Mouse (Mus musculus) heart, postnatal 0 days (tissue): ENCODE measurements around the gene Mia. TPM values are rescaled to one million over a fixed set of nuclear protein-coding genes. Genes with fewer than 3 reads are reported as not detected.

ENCODE experiments used
- ATAC-seq: fragments of 200-750 bp; cut with Nextera tagmentation; 2 replicates; pipeline ENCODE4 v1.8.0; 2017; ENCODE audit warnings: low read depth, moderate number of reproducible peaks, moderate library complexity; ENCODE audit not compliant: insufficient read depth
- DNase-seq: peaks from one replicate; pipeline ENCODE4 v3.0.0-alpha.2; 2016; ENCODE audit warnings: low spot score
- H3K27ac ChIP-seq: fragments of 300-500 bp; sonication (generic); 2 replicates; pipeline ENCODE4 v1.5.1; 2014; ENCODE audit warnings: low read depth, mild to moderate bottlenecking
- H3K27me3 ChIP-seq: fragments of 300-500 bp; sonication (generic); 2 replicates; pipeline ENCODE4 v1.6.1; 2014; ENCODE audit warnings: low read length, mixed read lengths; ENCODE audit not compliant: control insufficient read depth, insufficient read depth
- H3K36me3 ChIP-seq: fragments of 300-500 bp; sonication (generic); replicated peaks from 2 replicates; pipeline ENCODE4 v1.6.1; 2014; ENCODE audit warnings: low read length, mixed read lengths; ENCODE audit not compliant: control insufficient read depth, insufficient read depth
- H3K4me1 ChIP-seq: fragments of 300-500 bp; sonication (generic); 2 replicates; pipeline ENCODE4 v1.6.1; 2014; ENCODE audit warnings: antibody characterized with exemption; ENCODE audit not compliant: control insufficient read depth, insufficient read depth
- H3K4me2 ChIP-seq: fragments of 300-500 bp; sonication (generic); 2 replicates; pipeline ENCODE4 v1.6.1; 2014; ENCODE audit warnings: low read depth, mild to moderate bottlenecking, low read length, moderate library complexity
- H3K4me3 ChIP-seq: fragments of 300-500 bp; sonication (generic); 2 replicates; pipeline ENCODE4 v1.5.1; 2014; ENCODE audit warnings: low read depth, low read length
- H3K9ac ChIP-seq: fragments of 300-500 bp; sonication (generic); replicated peaks from 2 replicates; pipeline ENCODE4 v1.6.1; 2014; ENCODE audit warnings: low read depth, low read length, mixed read lengths
- H3K9me3 ChIP-seq: fragments of 300-500 bp; sonication (generic); replicated peaks from 2 replicates; pipeline ENCODE4 v1.6.1; 2016; ENCODE audit warnings: low read length; ENCODE audit not compliant: control insufficient read depth
- CTCF ChIP-seq: IDR thresholded peaks from 2 replicates; pipeline ENCODE4 v1.5.1; 2016; ENCODE audit warnings: antibody characterized with exemption, control low read depth, low read depth
- EP300 ChIP-seq: IDR thresholded peaks from 2 replicates; pipeline ENCODE4 v1.6.1; 2016; ENCODE audit warnings: antibody characterized with exemption, low read depth
- WGBS: fragments of 180-500 bp; shearing (Covaris S2); extraction: QIAGEN DNeasy Blood & Tissue Kit; methylation state at CpG from one replicate; pipeline ENCODE4 v1.1.7; 2014; 5-methylcytosine and 5-hydroxymethylcytosine counted together
- polyA plus RNA-seq: library from polyadenylated mRNA; unstranded; fragments of >200 nt; fragmentation: Nextera tagmentation; extraction: Ambion mirVana; gene quantifications from 2 replicates; pipeline ENCODE4 v1.2.1, GENCODE M21; 2015
- total RNA-seq: library from RNA; depleted of rRNA; stranded (reverse); fragments of >200 nt; gene quantifications from 2 replicates; pipeline ENCODE4 v1.2.3, GENCODE M21; 2014; ENCODE audit warnings: low replicate concordance

Gene Mia
- total and polyA plus RNA-seq, 2 experiments from 2014 or later, result 0.25 TPM; not detected in 1

DNA sequence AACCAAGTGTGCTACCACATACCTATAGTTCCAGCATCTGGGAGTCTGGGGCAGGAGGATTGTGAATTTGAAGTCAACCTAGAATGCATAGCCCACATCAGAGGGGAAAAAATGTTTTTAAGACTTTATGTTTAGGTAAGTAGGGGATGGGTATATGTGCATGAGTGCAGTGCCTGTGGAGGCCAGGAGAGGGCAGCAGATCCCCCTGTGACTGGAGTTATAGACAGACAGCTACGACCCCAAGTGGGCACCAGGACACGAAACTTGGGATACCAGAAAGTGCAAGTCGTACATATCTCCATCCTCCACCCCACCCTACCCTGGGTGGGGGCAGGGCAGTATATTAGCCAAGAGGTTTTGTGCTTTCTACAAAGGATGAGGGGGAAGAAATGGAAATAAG is 4.0 kb upstream of the Mia start:
- peaks cover 59% of the 10 kb centered on the region for H3K36me3 ChIP-seq
- H3K4me2 ChIP-seq, result no peak overlapping the region
- no peaks in the 10 kb centered on the region for H3K9me3 ChIP-seq
- H3K27ac ChIP-seq, result no peak overlapping the region
- no peak overlapping the region for H3K4me3 ChIP-seq
- DNase-seq, result no peak
- no peaks in the 10 kb centered on the region for H3K4me1 ChIP-seq
- no peak for ATAC-seq
- no peak overlapping the region for H3K9ac ChIP-seq
- TF ChIP-seq CTCF (peak; percentile 56), EP300 (no peak)
- WGBS, result 61% methylated on average over 3 of the region's 3 CpGs
- H3K27me3 ChIP-seq, result no peaks in the 10 kb centered on the region

DNA sequence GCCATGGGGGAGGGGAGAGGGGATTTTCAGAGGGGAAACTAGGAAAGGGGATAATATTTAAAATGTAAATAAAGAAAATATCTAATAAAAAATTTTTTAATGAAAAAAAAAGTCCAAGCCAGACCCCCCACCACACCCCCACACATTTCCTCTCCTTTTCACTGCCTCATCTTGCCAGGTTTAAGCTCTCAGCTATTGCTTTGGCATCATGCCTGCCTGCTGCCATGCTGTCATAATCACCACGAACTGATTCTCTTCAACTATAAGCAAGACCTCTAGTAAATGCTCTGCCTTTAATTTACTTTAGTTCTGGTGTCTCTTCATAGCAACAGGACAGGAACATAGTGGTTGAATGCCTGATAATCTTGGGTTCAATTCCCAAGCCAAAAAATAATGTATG is 1.5 kb upstream of the Mia start:
- peaks cover 12% of the 10 kb centered on the region for H3K4me1 ChIP-seq
- 54% methylated on average over 1 of the region's 1 CpGs for WGBS
- no peak overlapping the region for H3K4me3 ChIP-seq
- TF ChIP-seq EP300 (no peak), CTCF (no peak)
- H3K27me3 ChIP-seq, result no peaks in the 10 kb centered on the region
- ATAC-seq, result no peak
- no peak for DNase-seq
- H3K27ac ChIP-seq, result no peak overlapping the region
- H3K4me2 ChIP-seq, result no peak overlapping the region
- H3K9me3 ChIP-seq, result no peaks in the 10 kb centered on the region
- peaks cover 34% of the 10 kb centered on the region for H3K36me3 ChIP-seq
- no peak overlapping the region for H3K9ac ChIP-seq

DNA sequence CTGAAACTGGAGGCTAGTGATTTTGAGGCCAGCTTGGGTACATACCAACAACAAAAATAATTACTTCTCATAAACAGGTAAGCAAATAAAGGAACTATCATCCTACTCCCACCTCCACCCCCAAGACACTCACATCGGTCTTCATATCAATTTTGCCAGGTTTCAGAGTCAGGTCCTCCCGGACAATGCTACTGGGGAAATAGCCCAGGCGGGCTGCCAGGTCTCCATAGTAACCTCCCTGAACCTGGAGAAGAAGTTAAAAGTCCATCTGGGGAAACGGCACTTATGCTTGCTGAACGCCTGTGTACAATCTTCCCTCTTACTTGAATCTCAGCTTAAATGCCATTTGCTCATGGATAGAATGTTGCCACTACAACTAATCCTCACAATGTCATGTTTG is 921 bp downstream of the Mia start:
- H3K27ac ChIP-seq, result no peak overlapping the region
- TF ChIP-seq CTCF (no peak), EP300 (no peak)

DNA sequence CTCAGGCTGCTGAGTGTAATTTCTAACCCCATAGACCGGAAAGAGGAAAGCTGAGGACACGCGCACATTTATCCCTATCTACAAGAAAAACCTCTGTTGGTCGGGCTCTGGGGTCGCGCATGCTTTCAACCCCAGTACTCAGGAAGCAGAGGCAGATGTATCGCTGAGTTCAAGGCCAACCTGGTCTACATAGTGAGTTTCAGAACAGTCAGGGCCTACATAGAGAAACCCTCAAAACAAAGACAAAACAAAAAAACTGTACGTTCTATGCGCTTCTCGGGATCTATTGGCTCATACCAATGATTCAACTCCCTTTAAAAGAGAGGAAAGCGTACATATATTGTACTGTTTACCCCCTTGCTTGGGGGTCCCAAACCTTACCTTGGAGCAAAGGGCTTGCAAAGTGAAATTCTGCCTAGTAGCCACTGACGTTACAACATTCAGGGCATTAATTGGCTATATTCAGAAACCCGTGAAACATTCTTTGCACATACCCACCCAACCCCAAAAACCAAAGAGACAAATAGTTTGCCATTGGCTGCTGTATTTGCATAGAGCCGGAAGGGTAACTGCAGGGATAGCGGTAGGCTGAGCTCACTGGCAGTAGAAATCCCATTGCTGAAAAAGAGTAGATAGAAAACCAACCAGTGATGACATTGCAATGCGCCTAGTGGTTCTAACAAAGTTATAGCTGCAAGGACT is 1.6 kb downstream of the Mia start:
- WGBS, result 43% methylated on average over 16 of the region's 16 CpGs

More for the DNA sequence above, 921 bp downstream of the Mia start:
- Histone ChIP-seq H3K4me2 (no peak overlapping the region), H3K9me3 (no peaks in the 10 kb centered on the region), H3K4me1 (peaks cover 12% of the 10 kb centered on the region), H3K27me3 (no peaks in the 10 kb centered on the region), H3K36me3 (peaks cover 11% of the 10 kb centered on the region; the same call in 1 of the 2 replicates), H3K4me3 (no peak overlapping the region), H3K9ac (no peak overlapping the region)
- DNase-seq, result peak; percentile 66
- ATAC-seq, result no peak
- 46% methylated on average over 5 of the region's 5 CpGs for WGBS

DNA sequence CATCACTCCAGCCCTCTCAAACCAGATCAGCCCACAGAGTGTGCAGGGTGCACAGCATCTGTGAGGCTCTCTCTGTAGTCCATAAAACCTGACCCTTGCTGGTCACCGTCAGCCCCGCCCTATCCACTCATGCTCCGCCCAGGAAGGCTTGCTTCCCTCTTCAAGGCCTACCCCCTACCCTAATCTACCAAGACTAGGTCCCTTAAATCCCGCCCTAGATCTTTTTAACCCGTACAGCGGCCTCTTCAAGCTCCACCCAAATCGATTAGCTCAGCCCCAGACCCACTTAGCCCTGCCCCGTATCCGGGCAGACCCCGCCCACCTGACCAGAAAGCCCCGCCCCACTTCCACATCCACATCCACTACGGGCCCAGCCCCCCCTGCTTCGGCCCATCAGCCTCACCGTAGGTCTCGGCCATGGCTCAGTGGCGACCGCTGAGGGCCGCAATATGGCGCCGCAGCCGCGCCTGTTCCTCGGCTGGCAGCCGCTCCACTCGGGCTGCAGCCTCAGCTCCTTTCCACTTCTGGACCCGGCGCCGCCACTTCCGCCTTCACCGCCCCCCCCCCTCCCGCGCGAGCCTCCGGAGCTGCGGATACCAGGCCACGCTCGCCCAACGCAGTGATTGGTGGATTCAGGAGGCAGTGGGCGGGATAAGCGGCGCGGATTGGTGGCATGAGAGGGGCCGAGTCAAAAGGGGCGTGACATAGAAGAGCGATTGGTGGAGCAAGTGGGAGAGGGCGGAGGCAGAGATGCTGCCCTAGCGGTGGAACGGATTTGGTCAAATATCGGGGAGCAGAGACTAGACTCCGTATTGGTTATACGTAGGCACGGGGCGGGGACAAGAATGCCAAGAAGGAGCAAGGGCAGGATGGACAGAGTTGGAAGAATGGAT is 2.4 kb downstream of the Mia start, which contains the start of gene Rab4b:
Gene Rab4b (minus strand): TSS at position 573 of the 893 bp plus-strand sequence.
- H3K9me3 ChIP-seq, result no peaks in the 10 kb centered on the region
- ATAC-seq, result peak; percentile 97
- peak; percentile 99 for DNase-seq
- peak; percentile 81 for TF ChIP-seq EP300
- peak; percentile 59 for TF ChIP-seq CTCF
- H3K27ac ChIP-seq, result peak within 1 kb of the TSS; percentile 94
- H3K4me2 ChIP-seq, result peak within 1 kb of the TSS; percentile 59
- no peaks in the 10 kb centered on the region for H3K27me3 ChIP-seq
- H3K4me1 ChIP-seq, result peaks cover 12% of the 10 kb centered on the region
- peak within 1 kb of the TSS; percentile 62 for H3K9ac ChIP-seq
- peak within 1 kb of the TSS; percentile 80 for H3K4me3 ChIP-seq
- peaks cover 9% of the 10 kb centered on the region for H3K36me3 ChIP-seq
- under 1% methylated on average over 52 of the region's 53 CpGs for WGBS

More for the DNA sequence above, 1.6 kb downstream of the Mia start:
- H3K9me3 ChIP-seq, result no peaks in the 10 kb centered on the region
- peak overlapping the region; percentile 59 for H3K4me2 ChIP-seq
- DNase-seq (no peak), ATAC-seq (no peak)
- H3K36me3 ChIP-seq, result peaks cover 6% of the 10 kb centered on the region
- peak overlapping the region; percentile 75 for H3K27ac ChIP-seq
- peaks cover 12% of the 10 kb centered on the region for H3K4me1 ChIP-seq
- H3K4me3 ChIP-seq, result peak overlapping the region; percentile 80
- H3K9ac ChIP-seq, result no peak overlapping the region
- TF ChIP-seq EP300, result no peak
- no peak for TF ChIP-seq CTCF
- no peaks in the 10 kb centered on the region for H3K27me3 ChIP-seq
